Mouse (Mus musculus): ENCODE results near the gene Galc.

Galc gene

DNA sequence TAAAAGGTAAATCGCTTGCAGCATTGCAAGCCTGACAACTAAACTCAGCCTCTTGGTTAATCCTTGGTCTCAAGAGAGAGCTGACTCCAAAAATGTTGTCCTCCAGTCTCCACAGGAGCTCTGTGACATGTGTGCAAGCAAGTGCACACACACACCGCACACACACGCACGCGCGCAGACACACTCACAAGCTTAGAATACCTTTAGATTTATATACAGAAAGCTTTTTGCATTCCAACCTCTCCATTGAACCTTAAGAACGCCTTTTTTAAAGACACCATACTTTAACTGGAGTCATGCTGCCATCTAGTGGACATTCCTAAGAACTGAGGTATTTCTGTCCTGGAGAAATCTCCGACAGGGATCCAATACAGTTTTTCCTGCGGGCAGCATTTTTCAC, 77.5 kb downstream of the Galc start:
- peak; percentile 88 for DNase-seq (ENCODE audit: low spot score)

GRCm38 (mm10) chr12:98180807-98181206, 78.5 kb downstream of the Galc start:
- DNase-seq (ENCODE audit: low spot score): no peak

DNA sequence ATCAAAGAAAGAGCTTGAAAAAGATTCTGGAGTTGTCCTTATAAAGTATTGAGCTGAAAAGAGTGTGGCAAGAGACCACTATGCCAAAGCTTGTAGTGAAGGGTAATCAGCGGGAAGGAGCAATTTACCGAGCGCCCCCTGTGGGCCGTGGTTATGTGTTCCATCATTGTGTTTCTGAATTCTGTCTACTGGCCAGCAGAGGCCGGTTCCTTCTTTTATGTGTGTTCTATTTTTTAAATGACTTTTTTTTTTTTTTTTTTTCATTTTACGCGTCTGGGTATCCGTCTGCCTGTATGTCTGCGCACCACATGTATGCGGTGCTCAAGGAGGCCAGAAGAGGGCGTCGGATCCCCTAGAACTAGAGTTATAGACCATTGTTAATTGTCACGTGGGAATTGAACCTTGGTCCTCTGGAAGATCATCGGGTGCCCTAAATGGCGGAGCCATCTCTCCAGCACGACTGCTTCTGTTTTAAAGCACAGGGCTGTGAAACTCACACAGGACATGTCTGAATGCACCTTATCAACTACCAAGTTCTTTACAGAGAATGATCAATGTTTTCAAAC, 78.9 kb downstream of the Galc start:
- no peak for DNase-seq (ENCODE audit: low spot score)

- no peak for DNase-seq (ENCODE audit: low spot score)
Observed at GRCm38 (mm10) chr12:98179496-98179895, 79.8 kb downstream of the Galc start.

GRCm38 (mm10) chr12:98176632-98177031, 82.6 kb downstream of the Galc start:
- no peak for DNase-seq (ENCODE audit: low spot score)

GRCm38 (mm10) chr12:98161901-98162300, 97.4 kb downstream of the Galc start:
- DNase-seq (ENCODE audit: low spot score): no peak

DNA sequence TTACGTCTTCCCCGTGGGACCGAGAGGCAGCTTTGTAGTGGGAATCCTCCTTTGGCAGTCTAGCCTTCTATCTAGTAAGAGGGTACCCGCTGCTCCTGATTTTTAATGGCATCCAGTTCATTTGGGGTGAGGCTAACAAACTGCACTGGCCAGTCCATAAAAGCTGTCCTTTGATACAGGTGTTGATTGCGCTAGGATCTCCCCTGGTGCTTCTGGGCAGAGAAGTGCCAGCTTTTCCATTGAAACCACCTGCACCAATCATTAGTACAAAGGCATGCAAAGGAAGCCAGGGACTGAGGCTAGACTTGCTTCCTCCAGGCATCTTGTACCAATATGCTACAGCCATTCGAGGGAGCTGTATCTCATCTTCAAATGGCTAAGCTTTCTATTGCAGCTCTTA, 98.4 kb downstream of the Galc start:
- DNase-seq (ENCODE audit: low spot score): no peak
